Mouse (Mus musculus): Measurements from ENCODE around the gene Rnf166. TPM values are rescaled to one million over a fixed set of nuclear protein-coding genes. Genes with fewer than 3 reads are reported as not detected.

Gene Rnf166
- 33.2 and 42.0 TPM in 2 replicates for polyA plus RNA-seq (2015; fragmentation: Nextera tagmentation; extraction: Ambion mirVana)

GRCm38 (mm10) chr8:122475580-122476320, at the start of gene Rnf166, which contains the start of gene Ctu2:
Gene Rnf166, minus strand, starts transcription at chr8:122476064.
Gene Ctu2, plus strand, starts transcription at chr8:122476143.
- peaks cover 65% of the 10 kb centered on the region for H3K36me3 ChIP-seq
- WGBS: under 1% methylated on average over 103 of the region's 103 CpGs
- H3K9me3 ChIP-seq: no peaks in the 10 kb centered on the region
- ATAC-seq (ENCODE audit: extremely low read depth, insufficient number of reproducible peaks, low FRiP score, low TSS enrichment): peak; percentile 87
- peaks cover 25% of the 10 kb centered on the region for H3K4me1 ChIP-seq
- H3K4me2 ChIP-seq: peak within 1 kb of the TSS; percentile 92
- peak within 1 kb of the TSS; percentile 98 for H3K9ac ChIP-seq
- H3K27me3 ChIP-seq (replicated peaks): no peaks in the 10 kb centered on the region
- peak within 1 kb of the TSS; percentile 99 for H3K4me3 ChIP-seq
- peak within 1 kb of the TSS; percentile 90 for H3K27ac ChIP-seq (replicated peaks)

- Histone ChIP-seq H3K27ac (replicated peaks) (peak overlapping the region; percentile 91), H3K9ac (peak overlapping the region; percentile 67), H3K27me3 (replicated peaks) (no peaks in the 10 kb centered on the region), H3K9me3 (no peaks in the 10 kb centered on the region), H3K4me1 (peaks cover 74% of the 10 kb centered on the region), H3K36me3 (peaks cover 12% of the 10 kb centered on the region; the same call in 1 of the 2 replicates), H3K4me2 (peak overlapping the region; percentile 61; the same call in 1 of the 2 replicates), H3K4me3 (no peak overlapping the region)
- 50% methylated on average over 6 of the region's 6 CpGs for WGBS
- no peak for ATAC-seq (ENCODE audit: extremely low read depth, insufficient number of reproducible peaks, low FRiP score, low TSS enrichment)
Observed at GRCm38 (mm10) chr8:122525004-122525403, 49.1 kb upstream of the Rnf166 start.

GRCm38 (mm10) chr8:122524506-122524905, 48.6 kb upstream of the Rnf166 start:
- Histone ChIP-seq H3K9me3 (no peaks in the 10 kb centered on the region), H3K36me3 (peaks cover 12% of the 10 kb centered on the region; the same call in 1 of the 2 replicates), H3K4me3 (no peak overlapping the region), H3K4me1 (peaks cover 79% of the 10 kb centered on the region), H3K27me3 (replicated peaks) (no peaks in the 10 kb centered on the region), H3K4me2 (peak overlapping the region; percentile 61), H3K9ac (peak overlapping the region; percentile 67), H3K27ac (replicated peaks) (peak overlapping the region; percentile 91)
- ATAC-seq (ENCODE audit: extremely low read depth, insufficient number of reproducible peaks, low FRiP score, low TSS enrichment): no peak
- WGBS: 72% methylated on average over 6 of the region's 6 CpGs

GRCm38 (mm10) chr8:122523652-122524360, 47.9 kb upstream of the Rnf166 start:
- Histone ChIP-seq H3K9me3 (no peaks in the 10 kb centered on the region), H3K4me2 (peak overlapping the region; percentile 61), H3K9ac (peak overlapping the region; percentile 67), H3K4me3 (peak overlapping the region; percentile 19), H3K27me3 (replicated peaks) (no peaks in the 10 kb centered on the region), H3K36me3 (peaks cover 12% of the 10 kb centered on the region; the same call in 1 of the 2 replicates), H3K4me1 (peaks cover 86% of the 10 kb centered on the region), H3K27ac (replicated peaks) (peak overlapping the region; percentile 91)
- 19% methylated on average over 23 of the region's 23 CpGs for WGBS
- ATAC-seq (ENCODE audit: extremely low read depth, insufficient number of reproducible peaks, low FRiP score, low TSS enrichment): no peak

GRCm38 (mm10) chr8:122522796-122523651, 47.2 kb upstream of the Rnf166 start:
- Histone ChIP-seq H3K36me3 (peaks cover 7% of the 10 kb centered on the region; the same call in 1 of the 2 replicates), H3K9me3 (no peaks in the 10 kb centered on the region), H3K9ac (peak overlapping the region; percentile 67), H3K4me3 (peak overlapping the region; percentile 19), H3K27ac (replicated peaks) (peak overlapping the region; percentile 91), H3K4me1 (peaks cover 92% of the 10 kb centered on the region), H3K4me2 (peak overlapping the region; percentile 61), H3K27me3 (replicated peaks) (no peaks in the 10 kb centered on the region)
- no peak for ATAC-seq (ENCODE audit: extremely low read depth, insufficient number of reproducible peaks, low FRiP score, low TSS enrichment)
- 28% methylated on average over 14 of the region's 14 CpGs for WGBS

- WGBS: 54% methylated on average over 11 of the region's 11 CpGs
- Histone ChIP-seq H3K27ac (replicated peaks) (peak overlapping the region; percentile 85), H3K9ac (peak overlapping the region; percentile 17; the same call in 1 of the 2 replicates), H3K4me1 (peaks cover 89% of the 10 kb centered on the region), H3K9me3 (no peaks in the 10 kb centered on the region), H3K36me3 (0 out of 2 replicates have a peak, but pooled peaks cover 4% of the 10 kb centered on the region), H3K27me3 (replicated peaks) (no peaks in the 10 kb centered on the region), H3K4me2 (no peak overlapping the region), H3K4me3 (no peak overlapping the region)
- ATAC-seq (ENCODE audit: extremely low read depth, insufficient number of reproducible peaks, low FRiP score, low TSS enrichment): no peak
Observed at GRCm38 (mm10) chr8:122520611-122521010, 44.7 kb upstream of the Rnf166 start.

GRCm38 (mm10) chr8:122517541-122518190, 41.8 kb upstream of the Rnf166 start:
- peak; percentile 26; the same call in 1 of the 2 replicates for ATAC-seq (ENCODE audit: extremely low read depth, insufficient number of reproducible peaks, low FRiP score, low TSS enrichment)
- H3K4me1 ChIP-seq: peaks cover 78% of the 10 kb centered on the region
- H3K4me3 ChIP-seq: no peak overlapping the region
- H3K4me2 ChIP-seq: peak overlapping the region; percentile 30
- H3K27me3 ChIP-seq (replicated peaks): no peaks in the 10 kb centered on the region
- WGBS: 17% methylated on average over 6 of the region's 6 CpGs
- peak overlapping the region; percentile 85 for H3K27ac ChIP-seq (replicated peaks)
- peak overlapping the region; percentile 67 for H3K9ac ChIP-seq
- H3K9me3 ChIP-seq: no peaks in the 10 kb centered on the region
- H3K36me3 ChIP-seq: peaks cover 14% of the 10 kb centered on the region

- ATAC-seq (ENCODE audit: extremely low read depth, insufficient number of reproducible peaks, low FRiP score, low TSS enrichment): no peak
- Histone ChIP-seq H3K9me3 (no peaks in the 10 kb centered on the region), H3K36me3 (peaks cover 17% of the 10 kb centered on the region), H3K9ac (no peak overlapping the region), H3K4me1 (peaks cover 86% of the 10 kb centered on the region), H3K4me2 (no peak overlapping the region), H3K4me3 (no peak overlapping the region), H3K27ac (replicated peaks) (peak overlapping the region; percentile 85; the same call in 1 of the 2 replicates), H3K27me3 (replicated peaks) (no peaks in the 10 kb centered on the region)
- 85% methylated on average over 14 of the region's 14 CpGs for WGBS
Observed at GRCm38 (mm10) chr8:122515699-122516098, 39.8 kb upstream of the Rnf166 start.

- peaks cover 56% of the 10 kb centered on the region for H3K4me1 ChIP-seq
- no peak overlapping the region for H3K4me2 ChIP-seq
- H3K9me3 ChIP-seq: no peaks in the 10 kb centered on the region
- no peak overlapping the region for H3K4me3 ChIP-seq
- H3K27ac ChIP-seq (replicated peaks): peak overlapping the region; percentile 78
- ATAC-seq (ENCODE audit: extremely low read depth, insufficient number of reproducible peaks, low FRiP score, low TSS enrichment): no peak
- peaks cover 21% of the 10 kb centered on the region for H3K36me3 ChIP-seq
- WGBS: 67% methylated on average over 7 of the region's 7 CpGs
- H3K9ac ChIP-seq: no peak overlapping the region
- no peaks in the 10 kb centered on the region for H3K27me3 ChIP-seq (replicated peaks)
Observed at GRCm38 (mm10) chr8:122512392-122512791, 36.5 kb upstream of the Rnf166 start.

GRCm38 (mm10) chr8:122511552-122511951, 35.7 kb upstream of the Rnf166 start:
- ATAC-seq (ENCODE audit: extremely low read depth, insufficient number of reproducible peaks, low FRiP score, low TSS enrichment): 0 out of 2 replicates have a peak, but pooled peaks have one; percentile 14
- Histone ChIP-seq H3K27ac (replicated peaks) (peak overlapping the region; percentile 78), H3K27me3 (replicated peaks) (no peaks in the 10 kb centered on the region), H3K36me3 (peaks cover 26% of the 10 kb centered on the region), H3K4me3 (no peak overlapping the region), H3K4me1 (peaks cover 48% of the 10 kb centered on the region), H3K4me2 (peak overlapping the region; percentile 9; the same call in 1 of the 2 replicates), H3K9me3 (no peaks in the 10 kb centered on the region), H3K9ac (peak overlapping the region; percentile 65)
- 53% methylated on average over 16 of the region's 16 CpGs for WGBS
